Mouse (Mus musculus) heart, postnatal 0 days (tissue): Measurements from ENCODE around the gene Rabgap1l.

ENCODE experiments used
- CTCF ChIP-seq: IDR thresholded peaks from 2 replicates; pipeline ENCODE4 v1.5.1; 2016; ENCODE audit warnings: antibody characterized with exemption, control low read depth, low read depth
- EP300 ChIP-seq: IDR thresholded peaks from 2 replicates; pipeline ENCODE4 v1.6.1; 2016; ENCODE audit warnings: antibody characterized with exemption, low read depth

DNA sequence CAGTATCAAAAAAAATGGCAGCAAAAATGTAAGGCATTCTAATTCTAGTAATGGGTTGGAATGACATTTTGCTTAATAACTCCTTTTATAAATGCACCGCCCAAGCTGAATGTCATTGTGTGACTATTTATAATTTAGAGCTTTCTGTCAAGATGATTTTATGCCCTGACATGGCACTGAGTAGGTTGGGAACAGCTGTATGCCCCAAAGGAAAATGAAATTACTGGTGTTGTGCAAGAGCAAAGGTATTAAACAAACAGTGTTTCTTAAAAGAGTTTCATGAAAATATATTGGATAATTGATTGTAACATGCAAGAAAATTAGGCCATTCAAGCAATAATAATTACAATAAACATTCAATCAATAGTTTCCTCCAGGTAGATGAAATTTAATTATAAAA, 198.4 kb downstream of the Rabgap1l start:
- TF ChIP-seq EP300 (no peak), CTCF (no peak)
